Mouse (Mus musculus) thymus, postnatal 25 days (tissue): ENCODE data around the gene Dut.
A peak's percentile ranks its signal among the peaks of the same experiment; 100 is the strongest.
"Not testable (repeated sequence)": the region's sequence is repeated elsewhere in the genome, so short reads cannot be mapped to it uniquely, and the experiment has no call there.

Experiments used
- DNase-seq: peaks from one replicate; pipeline ENCODE4 v3.0.0; 2022

Dut gene

DNA sequence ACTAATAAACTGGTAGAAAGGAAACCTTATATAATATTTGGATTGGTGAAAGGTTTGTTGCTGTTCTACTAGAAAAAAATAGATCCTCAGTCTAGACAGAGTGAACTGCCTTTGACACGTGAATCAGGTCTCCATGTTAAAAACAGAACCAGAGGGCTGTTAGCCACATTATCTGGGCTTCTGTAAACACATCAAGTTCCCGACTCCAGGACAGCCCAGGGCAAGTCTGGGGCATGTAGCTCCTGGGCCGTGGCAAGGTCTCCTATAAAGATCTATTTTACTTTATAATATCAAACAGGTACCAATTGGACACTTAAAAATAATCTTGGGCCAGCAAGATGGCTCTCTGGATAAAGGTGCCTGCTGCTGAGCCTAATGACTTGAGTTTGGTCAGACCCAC lies 8.9 kb downstream of the Dut start:
- DNase-seq, result no peak

DNA sequence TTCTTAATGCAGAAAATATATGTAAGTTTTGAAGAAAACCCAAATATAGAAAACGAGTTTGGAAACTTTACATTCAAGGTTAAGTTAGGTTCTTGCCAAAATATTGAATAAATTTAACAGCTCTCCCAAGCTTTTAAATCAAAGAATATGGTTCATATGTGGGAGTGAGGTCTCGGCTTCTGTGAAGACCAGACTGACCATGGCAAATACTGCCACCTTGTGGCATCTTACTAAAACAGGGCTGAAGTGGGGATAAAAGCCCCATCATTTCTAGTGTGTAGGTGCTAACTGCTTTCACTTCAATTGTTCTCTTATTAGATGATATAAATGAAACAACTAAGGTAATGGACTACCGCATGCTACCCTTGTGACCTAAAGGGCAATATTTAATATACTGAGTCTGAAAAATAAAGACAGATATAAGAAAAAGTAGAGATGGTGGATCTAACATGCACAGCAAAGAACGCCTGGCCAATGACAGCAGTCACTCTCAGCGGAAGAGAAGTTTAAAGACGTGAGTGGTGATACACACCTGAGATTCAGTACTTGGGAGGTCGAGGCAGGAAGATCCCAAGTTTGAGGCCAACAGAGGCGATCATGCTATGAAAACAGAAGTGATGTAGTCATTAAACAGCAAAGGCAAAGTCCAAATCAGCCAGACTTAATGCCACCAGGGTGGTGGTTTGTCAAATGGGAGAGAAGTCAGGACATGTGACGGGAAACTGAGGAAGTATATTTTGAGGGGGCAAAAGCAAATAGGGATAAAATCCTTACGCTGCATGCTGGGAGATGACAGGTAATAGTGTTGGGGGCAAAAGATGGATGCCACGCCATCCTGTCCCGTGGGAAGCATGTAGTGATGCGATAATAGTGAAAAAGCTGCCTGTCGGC lies 12.5 kb downstream of the Dut start:
- DNase-seq, result peak; percentile 23

DNA sequence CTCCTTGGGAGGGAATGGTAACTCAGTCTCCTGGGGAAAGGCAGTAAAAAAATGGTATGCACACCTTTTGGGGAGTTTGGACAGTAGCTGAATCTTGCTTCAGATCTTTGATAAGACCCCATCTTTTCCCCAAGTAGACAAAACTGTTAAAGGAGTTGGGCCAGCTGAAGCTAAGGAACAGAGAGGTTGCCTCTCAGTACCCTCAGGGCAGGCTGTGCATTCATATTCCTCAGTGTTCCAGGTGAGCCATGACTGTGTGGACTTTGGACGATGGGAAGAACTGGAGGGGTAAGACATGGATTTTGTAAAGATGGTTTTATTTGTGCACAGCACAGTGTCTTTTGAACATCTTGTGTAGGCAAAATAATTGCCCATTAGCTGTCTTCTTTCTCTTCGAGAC lies 13.3 kb downstream of the Dut start:
- DNase-seq, result no peak

GRCm38 (mm10) chr2:125263056-125263455 lies 16.1 kb downstream of the Dut start:
- DNase-seq, result no peak

GRCm38 (mm10) chr2:125263753-125264152 lies 16.8 kb downstream of the Dut start:
- DNase-seq, result no peak

DNA sequence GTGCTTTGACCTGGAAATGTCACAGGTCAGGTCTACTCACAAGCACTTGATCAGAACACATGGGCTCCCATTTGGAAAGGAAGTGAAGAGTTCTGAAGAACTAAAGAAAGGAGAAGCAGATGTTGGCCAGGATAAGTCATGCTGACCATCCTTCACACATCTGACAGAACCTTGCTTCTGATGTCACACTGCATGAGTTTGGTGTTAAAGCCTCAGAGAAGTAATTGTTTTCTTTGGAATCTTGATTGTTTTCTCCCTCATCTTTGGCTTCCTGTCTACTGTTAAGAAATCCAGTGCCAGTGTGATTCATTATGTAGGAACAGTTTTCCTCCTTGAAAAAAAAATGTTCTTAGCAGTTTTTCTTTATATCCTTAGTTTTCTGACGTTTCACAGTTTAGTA lies 21.9 kb downstream of the Dut start:
- DNase-seq, result no peak

GRCm38 (mm10) chr2:125275617-125276016 lies 28.6 kb downstream of the Dut start:
- DNase-seq, result no peak

- DNase-seq, result no peak
Observed at GRCm38 (mm10) chr2:125276692-125277091, 29.7 kb downstream of the Dut start.

DNA sequence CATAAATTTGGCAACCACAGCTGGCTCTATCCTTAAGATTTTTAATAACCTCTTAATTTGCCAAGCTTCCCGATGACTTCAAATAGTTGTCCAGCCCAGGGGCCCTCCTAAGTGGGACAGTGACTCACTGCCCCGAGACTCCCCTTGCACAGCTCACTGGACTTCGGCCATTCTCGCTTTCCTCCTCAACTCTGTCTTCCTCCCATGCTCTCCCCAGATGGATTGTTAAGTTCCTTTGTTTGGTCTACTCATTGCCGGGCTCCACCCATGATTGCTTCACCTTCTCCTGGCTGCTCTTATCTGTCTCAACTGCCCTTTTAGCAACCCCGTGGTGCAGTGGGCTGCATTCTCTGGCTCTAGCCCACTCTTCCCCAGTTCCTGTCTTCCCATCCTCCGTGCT lies 31.5 kb downstream of the Dut start:
- no peak for DNase-seq

DNA sequence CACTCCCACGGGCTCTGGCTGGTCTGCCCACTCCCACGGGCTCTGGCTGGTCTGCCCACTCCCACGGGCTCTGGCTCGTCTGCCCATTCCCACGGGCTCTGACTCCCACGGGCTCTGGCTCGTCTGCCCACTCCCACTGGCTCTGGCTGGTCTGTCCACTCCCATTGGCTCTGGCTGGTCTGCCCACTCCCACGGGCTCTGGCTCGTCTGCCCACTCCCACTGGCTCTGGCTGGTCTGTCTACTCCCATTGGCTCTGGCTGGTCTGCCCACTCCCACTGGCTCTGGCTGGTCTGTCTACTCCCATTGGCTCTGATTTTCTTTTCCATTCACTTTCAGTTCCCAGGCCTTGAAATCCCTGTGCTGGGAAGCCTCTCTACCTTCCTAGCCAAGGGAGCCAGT lies 33.0 kb downstream of the Dut start:
- DNase-seq, result not testable (repeated sequence)

DNA sequence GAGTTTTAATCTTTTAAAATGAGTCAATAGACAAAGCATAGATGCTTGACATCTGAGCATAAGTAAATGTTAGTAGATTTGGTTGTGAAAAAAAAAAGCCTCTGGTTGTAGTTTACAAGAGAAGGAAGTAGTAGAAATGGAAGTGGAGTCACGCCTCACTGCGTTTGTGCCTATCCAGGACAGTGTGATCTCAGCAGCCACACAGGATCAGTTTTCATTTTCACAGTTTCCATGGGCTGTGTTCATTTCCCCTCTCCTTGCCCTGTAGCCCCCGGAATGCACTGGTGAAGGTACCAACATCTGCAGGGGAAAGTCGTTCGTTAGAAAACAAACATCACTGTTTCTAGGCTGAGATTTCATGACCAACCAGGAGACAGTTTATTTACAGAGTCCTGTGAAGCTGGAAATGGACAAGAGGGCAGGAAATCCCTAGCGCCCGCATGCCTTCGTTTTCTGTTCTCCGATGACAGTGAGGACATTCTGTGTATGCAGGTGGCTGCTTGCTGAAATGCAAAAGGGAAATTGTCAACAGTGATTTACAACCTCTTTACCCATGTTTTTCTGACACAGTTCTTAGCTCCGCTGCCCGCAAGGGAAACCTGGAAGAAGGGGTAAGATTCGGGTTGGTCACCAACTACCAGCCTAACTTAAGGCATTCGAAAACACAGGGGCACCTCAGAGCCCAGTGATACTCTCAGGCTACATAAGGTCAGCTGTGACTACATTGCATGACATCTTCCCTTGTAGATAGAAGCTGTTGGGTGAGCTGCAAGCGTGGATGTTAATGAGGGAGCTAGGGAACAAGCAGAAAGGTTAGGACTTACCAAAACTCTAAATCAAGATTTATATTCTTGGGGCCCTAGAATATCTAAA lies 35.6 kb downstream of the Dut start:
- no peak for DNase-seq

DNA sequence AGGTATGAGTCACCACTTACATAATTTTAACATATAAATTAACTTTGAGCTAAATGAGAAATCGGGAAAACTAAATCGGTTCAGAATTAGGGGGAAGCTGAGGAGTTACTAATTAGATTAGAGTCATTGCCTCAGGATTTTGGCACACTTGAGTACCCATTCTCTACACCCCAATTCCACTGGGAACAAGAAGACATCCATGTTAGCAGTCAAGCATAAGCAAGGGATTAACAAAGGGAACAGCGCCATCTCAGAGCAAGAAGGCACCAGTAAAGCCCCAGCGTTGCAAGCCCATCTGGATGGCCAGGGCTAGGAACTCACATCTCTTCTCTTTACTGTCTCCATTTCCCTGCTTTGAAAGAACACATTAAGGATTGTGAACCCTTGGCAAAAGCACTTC lies 38.8 kb downstream of the Dut start:
- no peak for DNase-seq

- no peak for DNase-seq
Observed at GRCm38 (mm10) chr2:125290197-125290965, 43.4 kb downstream of the Dut start.

DNA sequence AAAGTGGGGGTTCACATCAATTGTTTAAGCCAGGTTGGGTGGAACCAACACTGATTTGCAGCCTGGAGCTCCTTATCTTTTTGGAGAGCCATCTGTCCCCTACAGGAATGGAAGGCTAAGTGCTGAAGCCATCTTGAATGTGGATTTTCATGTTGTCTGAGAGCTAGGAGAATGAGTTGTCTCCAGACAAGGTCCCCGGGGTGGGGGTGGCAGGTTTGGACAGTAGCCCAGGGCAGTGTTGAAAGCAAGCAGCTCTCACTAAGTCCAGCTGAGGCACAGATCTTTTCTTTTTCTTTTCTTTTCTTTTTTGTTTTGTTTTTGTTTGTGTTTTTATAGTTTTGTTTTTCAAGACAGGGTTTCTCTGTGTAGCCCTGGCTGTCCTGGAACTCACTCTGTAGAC lies 44.1 kb downstream of the Dut start:
- DNase-seq, result no peak

DNA sequence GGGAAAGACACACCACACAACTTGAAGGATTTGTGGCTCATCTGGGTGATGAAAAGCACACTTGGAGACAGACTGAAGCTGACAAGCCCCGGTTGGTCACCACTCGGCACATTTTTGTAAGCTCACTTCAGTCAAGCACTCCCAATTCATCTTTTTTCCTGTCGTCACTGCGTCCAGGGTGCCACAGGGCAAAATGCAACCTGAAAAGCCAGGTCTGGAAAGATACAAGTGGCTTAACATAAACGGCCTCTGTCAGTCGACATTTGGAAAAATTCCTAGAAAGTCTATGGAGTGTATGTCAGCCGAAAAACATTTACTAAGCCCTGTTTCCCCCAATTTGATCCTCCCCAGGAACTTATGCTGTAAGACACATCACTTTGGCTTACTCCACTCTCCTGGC lies 45.6 kb downstream of the Dut start:
- no peak for DNase-seq

- DNase-seq, result no peak
Observed at GRCm38 (mm10) chr2:125293969-125294491, 47.0 kb downstream of the Dut start.

- no peak for DNase-seq
Observed at GRCm38 (mm10) chr2:125295526-125295925, 48.5 kb downstream of the Dut start.

GRCm38 (mm10) chr2:125298841-125299240 lies 51.9 kb downstream of the Dut start:
- DNase-seq, result no peak

GRCm38 (mm10) chr2:125301877-125302624 lies 55.1 kb downstream of the Dut start:
- DNase-seq, result no peak

DNA sequence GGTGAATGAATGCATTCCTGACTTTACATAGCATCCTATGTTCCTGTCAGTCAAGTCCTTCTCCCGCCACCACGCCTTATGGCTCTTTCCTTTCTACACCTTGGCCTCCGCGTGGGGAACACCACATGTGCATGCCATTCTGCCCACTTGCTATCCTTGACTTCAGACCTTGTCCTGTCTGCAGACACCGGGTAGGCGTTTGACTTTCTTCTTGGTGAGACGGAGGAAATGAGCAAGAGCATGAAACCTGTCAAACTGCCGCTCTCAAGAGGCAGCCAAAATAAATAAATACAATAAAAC lies 55.6 kb downstream of the Dut start:
- no peak for DNase-seq

DNA sequence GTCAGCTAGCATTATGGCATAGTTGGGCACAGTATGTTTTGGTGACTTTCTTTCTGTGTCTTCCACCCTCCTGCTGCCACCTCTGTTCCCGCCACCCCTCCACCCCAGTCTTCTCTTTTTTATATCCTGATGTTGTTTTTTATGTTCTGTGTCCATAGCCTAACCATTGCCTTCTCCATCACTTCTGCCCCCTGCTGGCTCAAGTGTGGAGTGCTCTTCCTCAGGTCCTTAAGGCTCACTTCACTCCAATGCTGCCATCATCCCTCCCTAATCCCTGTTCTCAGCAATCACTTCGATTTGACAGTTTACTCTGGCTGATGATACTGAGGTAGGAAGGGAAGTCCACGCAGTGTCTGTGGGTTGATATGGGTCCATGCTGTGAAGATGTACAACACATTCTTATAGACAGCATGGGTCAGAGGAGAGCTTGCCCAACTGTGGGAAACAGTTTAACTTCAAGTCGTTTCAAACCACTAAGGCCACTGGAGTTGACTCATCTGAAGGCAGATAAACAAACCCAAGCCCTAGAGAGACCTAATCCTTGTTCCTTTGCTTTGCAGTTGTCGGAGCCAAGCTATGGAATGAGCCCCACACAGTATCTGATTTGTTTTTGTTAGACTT lies 56.9 kb downstream of the Dut start:
- DNase-seq, result no peak

GRCm38 (mm10) chr2:125304746-125305145 lies 57.8 kb downstream of the Dut start:
- no peak for DNase-seq
